Mouse (Mus musculus) adipose tissue, adult 10 weeks (tissue): ENCODE measurements around the gene Zeb2. TPM values are rescaled to one million over a fixed set of nuclear protein-coding genes. Genes with fewer than 3 reads are reported as not detected.

ENCODE experiments used
- polyA plus RNA-seq: library from polyadenylated mRNA; stranded (reverse); fragments of 350-450 nt; fragmentation: Illumina TruSeq; extraction: RNeasy Lipid Tissue Mini Kit (QIAGEN cat#74804); gene quantifications from one replicate; pipeline ENCODE4 v1.2.3, GENCODE M21; 2014; ENCODE audit warnings: low read depth, low replicate concordance

Zeb2 gene
- polyA plus RNA-seq = 29.9 TPM

GRCm38 (mm10) chr2:45117087-45117561, at the start of gene Zeb2:
Gene Zeb2, minus strand, starts transcription at chr2:45117395.

Other genes with a start within 250 kb of the Zeb2 start
- gene Gtdc1, start 189.7 kb downstream of the Zeb2 start, polyA plus RNA-seq = 14.5 TPM